Mouse (Mus musculus): ENCODE data around the gene Cox6a1. TPM values are rescaled to one million over a fixed set of nuclear protein-coding genes. Genes with fewer than 3 reads are reported as not detected.

The Cox6a1 gene
- polyA plus RNA-seq, 1 experiment, result 1,861 TPM

GRCm38 (mm10) chr5:115359438-115359837 is 10.7 kb upstream of the Cox6a1 start:
- peaks cover 10% of the 10 kb centered on the region for H3K27me3 ChIP-seq (ENCODE audit: control insufficient read depth, insufficient read depth, insufficient read length)
- H3K79me2 ChIP-seq (ENCODE audit: control insufficient read depth, insufficient read depth), result no peaks in the 10 kb centered on the region
- no peaks in the 10 kb centered on the region for H3K79me3 ChIP-seq (ENCODE audit: low read depth)
- TF ChIP-seq MYOG (IDR thresholded peaks at IDR 0.05; ENCODE audit: control insufficient read depth, extremely low read depth, insufficient read length) (no peak), MAX (IDR thresholded peaks at IDR 0.05) (no peak), CTCF (IDR thresholded peaks at IDR 0.05; ENCODE audit: control insufficient read depth, insufficient read depth, insufficient read length) (no peak), FOSL1 (IDR thresholded peaks at IDR 0.05; ENCODE audit: insufficient read depth, low read length, poor library complexity, severe bottlenecking) (no peak), USF1 (IDR thresholded peaks at IDR 0.05; ENCODE audit: low read depth) (no peak), CEBPB (IDR thresholded peaks at IDR 0.05; ENCODE audit: low read depth) (no peak), MYOD1 (IDR thresholded peaks at IDR 0.05; ENCODE audit: control insufficient read depth, insufficient read length, low read depth) (no peak)
- no peak overlapping the region for H3ac ChIP-seq (ENCODE audit: control insufficient read depth, insufficient read length, low read depth)
- H3K36me3 ChIP-seq (ENCODE audit: control insufficient read depth, insufficient read depth), result no peaks in the 10 kb centered on the region
- no peak overlapping the region for H3K4me3 ChIP-seq (ENCODE audit: insufficient read depth, poor library complexity, severe bottlenecking)

DNA sequence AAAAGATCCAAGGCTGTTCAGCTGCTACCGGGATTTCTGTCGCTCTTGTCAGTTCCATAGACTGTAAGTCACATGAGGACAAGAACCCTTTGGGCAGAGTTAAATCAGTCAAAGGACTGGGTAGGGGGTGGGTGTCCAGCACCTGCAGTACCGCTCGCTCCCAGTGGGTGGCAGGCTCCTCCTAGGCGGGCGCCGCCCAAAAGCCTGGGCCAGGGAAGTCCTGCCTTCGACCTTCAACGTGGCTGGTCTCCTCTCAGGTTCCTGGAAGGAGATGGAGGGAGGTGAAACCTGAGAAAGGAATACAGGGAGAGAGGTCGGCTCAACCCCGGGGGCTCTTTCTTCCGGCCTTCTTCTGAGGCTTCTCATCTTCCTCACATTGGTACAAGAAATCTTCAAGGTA is 10.1 kb upstream of the Cox6a1 start:
- no peak for TF ChIP-seq FOSL1 (IDR thresholded peaks at IDR 0.05; ENCODE audit: insufficient read depth, low read length, poor library complexity, severe bottlenecking)
- TF ChIP-seq CTCF (IDR thresholded peaks at IDR 0.05; ENCODE audit: control insufficient read depth, insufficient read depth, insufficient read length), result peak; percentile 92
- Histone ChIP-seq H3K79me3 (ENCODE audit: low read depth) (no peaks in the 10 kb centered on the region), H3K79me2 (ENCODE audit: control insufficient read depth, insufficient read depth) (no peaks in the 10 kb centered on the region), H3K27me3 (ENCODE audit: control insufficient read depth, insufficient read depth, insufficient read length) (peaks cover 10% of the 10 kb centered on the region), H3K36me3 (ENCODE audit: control insufficient read depth, insufficient read depth) (no peaks in the 10 kb centered on the region), H3ac (ENCODE audit: control insufficient read depth, insufficient read length, low read depth) (no peak overlapping the region), H3K4me3 (ENCODE audit: insufficient read depth, poor library complexity, severe bottlenecking) (no peak overlapping the region)

- Histone ChIP-seq H3K4me3 (ENCODE audit: insufficient read depth, poor library complexity, severe bottlenecking) (no peak overlapping the region), H3K79me3 (ENCODE audit: low read depth) (no peaks in the 10 kb centered on the region), H3ac (ENCODE audit: control insufficient read depth, insufficient read length, low read depth) (no peak overlapping the region), H3K27me3 (ENCODE audit: control insufficient read depth, insufficient read depth, insufficient read length) (peaks cover 10% of the 10 kb centered on the region), H3K36me3 (ENCODE audit: control insufficient read depth, insufficient read depth) (no peaks in the 10 kb centered on the region), H3K79me2 (ENCODE audit: control insufficient read depth, insufficient read depth) (no peaks in the 10 kb centered on the region)
- TF ChIP-seq MYOG (IDR thresholded peaks at IDR 0.05; ENCODE audit: control insufficient read depth, extremely low read depth, insufficient read length) (no peak), CEBPB (IDR thresholded peaks at IDR 0.05; ENCODE audit: low read depth) (no peak), USF1 (IDR thresholded peaks at IDR 0.05; ENCODE audit: low read depth) (no peak), MYOD1 (IDR thresholded peaks at IDR 0.05; ENCODE audit: control insufficient read depth, insufficient read length, low read depth) (no peak), CTCF (IDR thresholded peaks at IDR 0.05; ENCODE audit: control insufficient read depth, insufficient read depth, insufficient read length) (no peak)
Measured at GRCm38 (mm10) chr5:115355070-115355469, 6.3 kb upstream of the Cox6a1 start.

GRCm38 (mm10) chr5:115351348-115351747 is 2.6 kb upstream of the Cox6a1 start:
- H3K79me2 ChIP-seq (ENCODE audit: control insufficient read depth, insufficient read depth), result peaks cover 25% of the 10 kb centered on the region
- no peak overlapping the region for H3K4me3 ChIP-seq (ENCODE audit: insufficient read depth, poor library complexity, severe bottlenecking)
- no peak for TF ChIP-seq CTCF (IDR thresholded peaks at IDR 0.05; ENCODE audit: control insufficient read depth, insufficient read depth, insufficient read length)
- no peak for TF ChIP-seq MYOD1 (IDR thresholded peaks at IDR 0.05; ENCODE audit: control insufficient read depth, insufficient read length, low read depth)
- no peak for TF ChIP-seq CEBPB (IDR thresholded peaks at IDR 0.05; ENCODE audit: low read depth)
- TF ChIP-seq MAX (IDR thresholded peaks at IDR 0.05), result no peak
- TF ChIP-seq USF1 (IDR thresholded peaks at IDR 0.05; ENCODE audit: low read depth), result no peak
- TF ChIP-seq MYOG (IDR thresholded peaks at IDR 0.05; ENCODE audit: control insufficient read depth, extremely low read depth, insufficient read length), result no peak
- TF ChIP-seq FOSL1 (IDR thresholded peaks at IDR 0.05; ENCODE audit: insufficient read depth, low read length, poor library complexity, severe bottlenecking), result no peak
- H3K36me3 ChIP-seq (ENCODE audit: control insufficient read depth, insufficient read depth), result peaks cover 10% of the 10 kb centered on the region
- no peak overlapping the region for H3ac ChIP-seq (ENCODE audit: control insufficient read depth, insufficient read length, low read depth)
- H3K79me3 ChIP-seq (ENCODE audit: low read depth), result peaks cover 19% of the 10 kb centered on the region
- peaks cover 10% of the 10 kb centered on the region for H3K27me3 ChIP-seq (ENCODE audit: control insufficient read depth, insufficient read depth, insufficient read length)

- peaks cover 47% of the 10 kb centered on the region for H3K79me2 ChIP-seq (ENCODE audit: control insufficient read depth, insufficient read depth)
- TF ChIP-seq USF1 (IDR thresholded peaks at IDR 0.05; ENCODE audit: low read depth) (no peak), CEBPB (IDR thresholded peaks at IDR 0.05; ENCODE audit: low read depth) (no peak), MYOG (IDR thresholded peaks at IDR 0.05; ENCODE audit: control insufficient read depth, extremely low read depth, insufficient read length) (no peak), MAX (IDR thresholded peaks at IDR 0.05) (no peak), MYOD1 (IDR thresholded peaks at IDR 0.05; ENCODE audit: control insufficient read depth, insufficient read length, low read depth) (no peak), FOSL1 (IDR thresholded peaks at IDR 0.05; ENCODE audit: insufficient read depth, low read length, poor library complexity, severe bottlenecking) (no peak), CTCF (IDR thresholded peaks at IDR 0.05; ENCODE audit: control insufficient read depth, insufficient read depth, insufficient read length) (no peak)
- H3ac ChIP-seq (ENCODE audit: control insufficient read depth, insufficient read length, low read depth), result peak overlapping the region; percentile 58
- no peaks in the 10 kb centered on the region for H3K27me3 ChIP-seq (ENCODE audit: control insufficient read depth, insufficient read depth, insufficient read length)
- H3K79me3 ChIP-seq (ENCODE audit: low read depth), result peaks cover 38% of the 10 kb centered on the region
- H3K4me3 ChIP-seq (ENCODE audit: insufficient read depth, poor library complexity, severe bottlenecking), result peak overlapping the region; percentile 90
- peaks cover 32% of the 10 kb centered on the region for H3K36me3 ChIP-seq (ENCODE audit: control insufficient read depth, insufficient read depth)
Measured at GRCm38 (mm10) chr5:115349225-115349555, 409 bp upstream of the Cox6a1 start.

GRCm38 (mm10) chr5:115347564-115347963 is 1.2 kb downstream of the Cox6a1 start:
- H3K27me3 ChIP-seq (ENCODE audit: control insufficient read depth, insufficient read depth, insufficient read length), result no peaks in the 10 kb centered on the region
- H3K79me2 ChIP-seq (ENCODE audit: control insufficient read depth, insufficient read depth), result peaks cover 63% of the 10 kb centered on the region
- peak overlapping the region; percentile 54 for H3ac ChIP-seq (ENCODE audit: control insufficient read depth, insufficient read length, low read depth)
- H3K4me3 ChIP-seq (ENCODE audit: insufficient read depth, poor library complexity, severe bottlenecking), result peak overlapping the region; percentile 90
- TF ChIP-seq MYOG (IDR thresholded peaks at IDR 0.05; ENCODE audit: control insufficient read depth, extremely low read depth, insufficient read length) (no peak), FOSL1 (IDR thresholded peaks at IDR 0.05; ENCODE audit: insufficient read depth, low read length, poor library complexity, severe bottlenecking) (no peak), USF1 (IDR thresholded peaks at IDR 0.05; ENCODE audit: low read depth) (no peak), MYOD1 (IDR thresholded peaks at IDR 0.05; ENCODE audit: control insufficient read depth, insufficient read length, low read depth) (no peak), CTCF (IDR thresholded peaks at IDR 0.05; ENCODE audit: control insufficient read depth, insufficient read depth, insufficient read length) (peak; percentile 67), MAX (IDR thresholded peaks at IDR 0.05) (no peak), CEBPB (IDR thresholded peaks at IDR 0.05; ENCODE audit: low read depth) (no peak)
- H3K36me3 ChIP-seq (ENCODE audit: control insufficient read depth, insufficient read depth), result peaks cover 48% of the 10 kb centered on the region
- H3K79me3 ChIP-seq (ENCODE audit: low read depth), result peaks cover 43% of the 10 kb centered on the region
